Mouse (Mus musculus) frontal cortex, adult 2 months (tissue): Measurements from ENCODE around the gene Gm26661. TPM values are rescaled to one million over a fixed set of nuclear protein-coding genes. Genes with fewer than 3 reads are reported as not detected.
A peak's percentile ranks its signal among the peaks of the same experiment; 100 is the strongest.

Experiments used
- DNase-seq, 2 experiments: peaks; one replicate each; pipeline ENCODE4 v3.0.0; 2022; ENCODE audit warnings: low spot score in 1 of 2; ENCODE audit errors: extremely low spot score in 1 of 2
- polyA plus RNA-seq: library from polyadenylated mRNA; depleted of rRNA; stranded (reverse); fragments of >200 nt; gene quantifications from 2 replicates; pipeline ENCODE4 v1.2.3, GENCODE M21; 2012; rRNA removed

Gene Gm26661
- polyA plus RNA-seq, result not detected in 2 replicates

- peak in 1 of 2 experiments; percentile 39 for DNase-seq
These were observed at the start of gene Gm26661 for GRCm38 (mm10) chr14:7791532-7792159. Gene Gm26661 (plus strand): TSS chr14:7791587.

DNA sequence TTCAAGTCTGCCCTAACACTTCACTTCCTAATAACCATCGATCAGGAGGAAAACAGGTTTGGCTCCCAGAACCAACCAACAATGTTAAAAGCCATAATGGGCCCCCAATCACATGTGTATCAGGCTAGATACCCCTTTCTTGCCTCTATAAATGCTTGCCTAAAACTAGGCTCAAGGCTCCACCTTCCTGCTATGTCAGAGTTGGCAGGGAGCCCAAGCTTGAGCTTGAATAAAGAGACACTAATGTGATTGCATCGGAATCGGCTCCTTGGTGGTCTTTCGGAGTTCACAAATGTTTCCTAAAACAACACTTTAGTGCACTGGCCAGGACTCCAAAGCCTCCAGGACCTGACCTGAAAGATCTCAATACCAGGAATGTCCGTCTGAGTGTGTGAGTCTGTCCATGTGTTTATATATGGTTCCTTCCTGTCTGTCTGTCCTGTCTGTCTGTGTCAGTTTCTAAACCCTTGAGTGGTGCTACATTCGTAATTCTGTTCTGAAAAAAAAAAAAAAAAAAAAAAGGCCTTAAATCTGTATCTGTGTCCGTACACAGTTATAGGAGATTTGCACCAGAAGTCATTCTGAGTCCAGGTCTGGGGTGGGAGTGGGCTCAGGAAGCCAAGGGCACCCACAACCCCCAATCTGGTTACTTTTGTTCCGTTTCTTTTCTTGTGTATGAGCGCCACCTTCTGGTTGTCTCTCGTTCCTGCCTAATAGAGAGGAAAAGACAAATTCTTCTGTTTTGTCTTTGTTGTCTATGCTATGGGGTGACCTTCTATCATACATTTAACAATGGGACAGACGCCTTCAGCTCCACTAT lies 42.2 kb upstream of the Gm26661 start:
- peak in 1 of 2 experiments; percentile 73 for DNase-seq

GRCm38 (mm10) chr14:7749764-7750089 lies 41.7 kb upstream of the Gm26661 start:
- DNase-seq, result no peak

DNA sequence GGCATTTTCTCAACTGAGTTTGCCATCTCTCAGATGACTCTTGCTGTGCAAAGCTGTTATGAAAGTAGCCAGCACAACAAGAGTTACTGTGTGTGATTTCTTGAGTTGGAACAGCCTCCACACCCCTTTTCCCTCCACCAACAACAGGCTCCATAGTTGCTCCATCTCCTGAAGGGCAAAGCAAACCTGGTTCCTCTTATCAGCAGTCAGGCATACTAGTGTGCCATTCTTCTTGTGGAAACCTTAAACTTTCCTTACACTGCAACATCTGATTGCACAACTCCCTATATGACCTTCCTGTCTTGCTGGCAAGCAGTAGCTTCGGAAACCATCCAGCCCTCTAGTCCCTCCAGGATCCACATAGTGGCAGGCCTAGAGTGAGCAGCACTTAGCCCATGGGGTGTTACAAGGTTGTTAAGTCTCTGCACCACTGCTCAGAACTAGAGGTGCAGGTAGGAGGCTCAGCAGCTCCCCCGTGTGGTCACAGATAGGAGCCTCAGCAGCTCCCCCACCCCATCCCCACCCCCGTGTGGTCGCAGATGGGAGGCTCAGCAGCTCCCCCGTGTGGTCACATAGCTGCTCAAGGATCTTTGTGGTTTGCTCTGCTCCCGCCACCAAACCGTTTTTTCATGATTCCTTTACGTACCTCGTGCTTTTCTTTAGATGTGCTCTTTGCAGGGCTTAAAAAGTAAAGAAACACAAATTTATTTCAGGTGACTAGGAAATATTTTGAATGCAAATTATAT lies 25.6 kb upstream of the Gm26661 start:
- peak; percentile 26 to 89 for DNase-seq

- DNase-seq, result peak in 1 of 2 experiments; percentile 48
These were observed 17.5 kb upstream of the Gm26661 start for GRCm38 (mm10) chr14:7773714-7774389.

- DNase-seq, result no peak
These were observed 5.3 kb upstream of the Gm26661 start for GRCm38 (mm10) chr14:7786073-7786472.

DNA sequence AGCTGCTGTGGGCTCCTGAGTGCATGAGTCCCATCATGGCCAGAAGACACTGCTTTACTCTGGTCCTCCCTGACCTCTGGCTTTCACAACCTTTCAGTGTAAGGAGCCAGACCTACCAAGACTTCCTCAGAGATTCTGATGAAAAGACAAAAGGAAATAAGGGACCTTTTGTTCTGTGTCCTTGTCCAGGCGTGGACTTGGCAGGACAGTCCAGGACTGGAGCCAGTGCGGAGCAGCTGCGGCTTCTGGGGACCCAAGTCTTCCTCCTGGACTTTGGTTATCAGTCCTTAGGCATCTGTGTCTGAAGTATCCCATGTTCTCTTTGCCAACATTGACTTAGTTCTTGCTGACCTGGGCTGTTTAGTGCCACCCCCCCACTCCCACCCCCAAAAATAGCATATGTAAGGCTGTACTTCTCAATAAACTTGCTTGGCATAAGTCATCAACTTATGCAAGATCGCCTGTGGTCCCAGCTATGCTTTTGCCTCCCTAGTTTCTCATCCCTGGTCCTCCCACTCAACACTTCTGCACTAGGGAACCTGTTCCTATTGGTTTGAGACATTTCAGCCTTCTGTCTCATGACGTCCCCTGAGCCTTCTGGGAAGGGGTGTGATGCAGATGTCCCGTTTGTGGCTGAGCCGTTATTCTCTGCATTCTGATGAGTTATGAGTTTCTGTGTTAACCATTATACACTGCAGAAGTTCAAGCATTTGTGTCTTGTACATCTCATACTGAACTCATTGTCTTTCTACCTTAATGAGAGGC lies 1.9 kb upstream of the Gm26661 start:
- peak; percentile 15 to 63 for DNase-seq

GRCm38 (mm10) chr14:7791061-7791531 lies 291 bp upstream of the Gm26661 start:
- DNase-seq, result no peak

DNA sequence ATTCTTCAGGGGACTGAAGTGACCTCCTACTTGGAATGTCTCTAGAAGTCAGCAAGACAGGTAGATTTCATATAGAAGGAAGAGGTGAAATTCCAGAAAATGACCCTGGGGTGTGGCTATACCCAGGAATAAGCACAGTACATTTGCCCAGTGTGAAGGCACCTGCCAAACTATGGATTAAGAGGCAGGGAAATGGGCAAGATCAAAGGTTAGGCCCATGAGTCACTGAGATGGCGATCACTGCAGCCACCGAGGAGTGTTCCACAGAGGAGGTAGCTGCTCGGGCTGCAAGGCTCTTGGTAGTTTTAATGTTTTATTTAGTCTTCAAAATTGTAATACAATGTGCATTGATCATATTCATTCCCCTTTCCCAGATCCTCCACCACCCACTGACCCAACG lies 4.6 kb downstream of the Gm26661 start:
- no peak for DNase-seq

DNA sequence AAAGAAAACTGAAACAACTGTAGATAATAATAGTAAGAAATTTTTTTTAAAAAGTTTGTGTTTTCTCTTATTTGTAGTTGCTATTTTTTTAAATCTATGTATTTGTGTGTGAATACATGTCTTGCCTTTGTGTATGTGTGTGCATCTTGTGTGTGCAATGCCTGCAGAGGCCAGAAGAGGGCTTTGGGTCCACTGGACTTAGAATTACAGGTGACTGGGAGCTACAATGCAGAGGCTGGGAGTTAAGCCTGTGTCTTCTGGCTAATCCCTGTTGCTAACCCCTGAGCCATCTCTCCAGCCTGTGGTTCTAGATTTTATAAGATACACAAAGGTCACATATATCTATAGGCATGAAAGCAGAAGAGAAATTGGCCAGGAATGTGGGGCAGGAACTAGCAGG lies 9.2 kb downstream of the Gm26661 start:
- no peak for DNase-seq

DNA sequence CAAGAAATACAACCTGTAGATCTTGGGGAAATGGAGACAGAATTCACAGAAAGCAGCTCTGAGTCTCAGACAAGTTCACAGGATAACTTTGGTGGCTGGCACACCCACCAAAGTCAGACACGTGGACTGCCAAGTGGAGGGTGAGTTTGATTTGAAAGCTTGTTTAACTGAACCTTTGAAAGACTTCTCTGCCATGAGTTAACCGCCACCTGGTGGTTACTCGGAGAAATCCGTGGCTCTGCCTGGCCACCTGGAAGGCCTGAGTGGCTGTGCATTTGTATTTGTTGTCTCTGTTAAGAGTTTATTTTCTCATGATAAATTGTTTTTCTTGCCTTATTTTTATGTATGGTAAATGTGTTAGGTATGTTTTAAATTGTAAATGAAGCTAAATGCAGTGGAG lies 10.4 kb downstream of the Gm26661 start:
- peak in 1 of 2 experiments; percentile 74 for DNase-seq

GRCm38 (mm10) chr14:7803874-7804557 lies 12.6 kb downstream of the Gm26661 start:
- no peak for DNase-seq

DNA sequence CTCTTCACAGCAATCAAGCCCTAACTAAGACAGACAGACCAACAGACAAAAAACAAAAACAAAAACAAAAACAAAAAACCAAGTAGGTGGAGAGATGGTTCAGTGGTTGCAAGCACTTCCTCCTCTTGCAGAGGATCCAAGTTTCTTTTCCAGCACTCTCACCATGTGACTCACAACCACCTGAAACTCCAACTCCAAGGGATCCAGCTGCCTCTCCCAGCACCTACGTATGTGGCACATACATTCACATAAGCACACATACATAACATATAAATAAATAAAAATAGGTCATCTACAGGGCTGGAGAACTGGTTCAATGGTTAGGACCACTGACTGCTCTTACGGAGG lies 13.1 kb downstream of the Gm26661 start:
- no peak for DNase-seq

DNA sequence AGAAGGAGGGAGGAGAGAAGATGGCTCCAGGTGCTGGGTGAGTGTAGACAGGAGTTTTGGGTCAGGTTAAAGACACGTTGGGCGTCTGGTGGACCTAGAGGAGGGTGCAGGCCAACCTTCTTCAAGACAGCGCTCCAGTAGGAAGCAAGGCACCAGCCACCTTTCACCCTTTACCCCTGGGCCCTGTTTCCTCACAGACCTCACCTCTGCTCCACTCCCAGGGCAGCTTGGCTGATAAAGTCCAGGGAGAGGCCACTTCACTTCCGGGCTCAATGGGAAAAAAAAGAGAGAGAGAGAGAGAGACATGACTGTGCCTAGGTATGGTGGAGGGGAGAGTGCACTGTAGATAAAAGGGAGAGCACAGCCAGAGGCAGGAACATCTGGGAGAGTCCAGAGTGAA lies 16.3 kb downstream of the Gm26661 start:
- DNase-seq, result no peak

GRCm38 (mm10) chr14:7808501-7808981 lies 17.2 kb downstream of the Gm26661 start:
- no peak for DNase-seq

- DNase-seq, result no peak
These were observed 17.9 kb downstream of the Gm26661 start for GRCm38 (mm10) chr14:7809043-7809955.

DNA sequence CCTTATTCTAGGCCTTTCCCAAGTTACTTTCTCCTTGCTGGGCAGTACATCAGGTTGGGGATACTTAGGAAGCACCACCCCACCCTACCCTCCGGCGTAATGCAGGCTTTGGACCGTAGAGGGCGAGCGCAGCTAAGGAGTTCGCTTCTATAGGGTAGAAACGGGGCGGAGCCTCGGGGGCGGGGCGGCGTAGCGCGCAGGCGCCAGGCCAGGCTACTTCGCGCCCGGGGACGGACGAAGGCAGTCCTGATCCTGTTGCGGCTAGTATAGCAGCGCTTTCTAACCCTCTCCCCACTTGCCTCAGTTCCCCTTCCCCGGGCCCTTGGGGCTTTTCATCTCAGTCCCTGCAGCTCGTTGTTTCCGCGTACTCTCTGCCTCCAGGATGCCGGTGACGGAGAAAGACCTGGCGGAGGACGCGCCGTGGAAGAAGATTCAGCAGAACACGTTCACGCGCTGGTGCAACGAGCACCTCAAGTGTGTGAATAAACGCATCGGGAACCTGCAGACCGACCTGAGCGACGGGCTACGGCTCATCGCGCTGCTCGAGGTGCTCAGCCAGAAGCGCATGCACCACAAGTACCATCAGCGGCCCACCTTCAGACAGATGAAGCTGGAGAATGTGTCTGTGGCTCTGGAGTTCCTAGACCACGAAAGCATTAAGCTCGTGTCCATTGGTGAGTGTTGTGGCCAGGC lies 26.5 kb downstream of the Gm26661 start, which contains the start of gene Flnb:
Gene Flnb (plus strand): TSS at position 188 of the 693 bp plus-strand sequence.
- DNase-seq, result peak; percentile 90 to 99
